Mouse (Mus musculus): ENCODE measurements around the gene Arhgdib.

GRCm38 (mm10) chr6:136967466-136967865, 25.8 kb upstream of the Arhgdib start:
- no peak for TF ChIP-seq CTCF (IDR thresholded peaks at IDR 0.05; ENCODE audit: control insufficient read depth, insufficient read depth, low read length)
- TF ChIP-seq POLR2A (IDR thresholded peaks at IDR 0.05; ENCODE audit: borderline replicate concordance, control insufficient read depth, low read depth, low read length): no peak

Measured in bone marrow, adult 2 months (tissue).